Mouse (Mus musculus) neural tube, embryonic 13.5 days (tissue): Measurements from ENCODE around the gene Pdxdc1. TPM values are rescaled to one million over a fixed set of nuclear protein-coding genes. Genes with fewer than 3 reads are reported as not detected.
"Not testable (repeated sequence)": the region's sequence is repeated elsewhere in the genome, so short reads cannot be mapped to it uniquely, and the experiment has no call there.

Experiments
- ATAC-seq: fragments of 200-750 bp; cut with Nextera tagmentation; 2 replicates; pipeline ENCODE4 v1.8.0; 2017; ENCODE audit warnings: low read depth, mild to moderate bottlenecking, moderate TSS enrichment, moderate library complexity
- H3K27ac ChIP-seq: fragments of 300-500 bp; sonication (generic); replicated peaks from 2 replicates; pipeline ENCODE4 v1.5.1; 2015; ENCODE audit warnings: moderate library complexity, mild to moderate bottlenecking, inconsistent platforms
- H3K27me3 ChIP-seq: fragments of 300-500 bp; sonication (generic); 2 replicates; pipeline ENCODE4 v1.6.1; 2015; ENCODE audit warnings: mild to moderate bottlenecking, inconsistent platforms
- H3K36me3 ChIP-seq: fragments of 300-500 bp; sonication (generic); 2 replicates; pipeline ENCODE4 v1.6.1; 2015; ENCODE audit warnings: mild to moderate bottlenecking, inconsistent platforms
- H3K4me1 ChIP-seq: fragments of 300-500 bp; sonication (generic); replicated peaks from 2 replicates; pipeline ENCODE4 v1.6.1; 2015; ENCODE audit warnings: inconsistent platforms
- H3K4me2 ChIP-seq: fragments of 300-500 bp; sonication (generic); 2 replicates; pipeline ENCODE4 v1.6.1; 2015; ENCODE audit warnings: inconsistent platforms, mild to moderate bottlenecking, moderate library complexity
- H3K4me3 ChIP-seq: fragments of 300-500 bp; sonication (generic); 2 replicates; pipeline ENCODE4 v1.5.1; 2015; ENCODE audit warnings: mild to moderate bottlenecking, inconsistent platforms
- H3K9ac ChIP-seq: fragments of 300-500 bp; sonication (generic); 2 replicates; pipeline ENCODE4 v1.6.1; 2015; ENCODE audit warnings: moderate library complexity, mild to moderate bottlenecking, inconsistent platforms
- H3K9me3 ChIP-seq: fragments of 300-500 bp; sonication (generic); 2 replicates; pipeline ENCODE4 v1.6.1; 2016; ENCODE audit warnings: inconsistent platforms
- WGBS: fragments of 180-500 bp; shearing (Covaris S2); methylation state at CpG from one replicate; pipeline ENCODE4 v1.1.7; 2015; 5-methylcytosine and 5-hydroxymethylcytosine counted together
- polyA plus RNA-seq: library from polyadenylated mRNA; unstranded; fragments of >200 nt; fragmentation: Nextera tagmentation; extraction: Ambion mirVana; gene quantifications from 2 replicates; pipeline ENCODE4 v1.2.1, GENCODE M21; 2015

Pdxdc1 gene
- polyA plus RNA-seq = 66.0 and 78.6 TPM in 2 replicates

GRCm38 (mm10) chr16:13902888-13903483 lies at the start of gene Pdxdc1, which contains the start of gene Mpv17l:
Gene Pdxdc1, minus strand, starts transcription at chr16:13903131.
Gene Mpv17l, plus strand, starts transcription at chr16:13903161.
- ATAC-seq = peak; percentile 97
- no peaks in the 10 kb centered on the region for H3K36me3 ChIP-seq
- WGBS = under 1% methylated on average over 34 of the region's 57 CpGs

GRCm38 (mm10) chr16:13951245-13951644 lies 48.3 kb upstream of the Pdxdc1 start:
- Histone ChIP-seq H3K4me1 (no peaks in the 10 kb centered on the region), H3K27ac (no peak overlapping the region), H3K4me2 (no peak overlapping the region), H3K36me3 (no peaks in the 10 kb centered on the region), H3K9me3 (no peaks in the 10 kb centered on the region), H3K9ac (no peak overlapping the region), H3K27me3 (no peaks in the 10 kb centered on the region), H3K4me3 (no peak overlapping the region)
- WGBS = 67% methylated on average over 3 of the region's 3 CpGs
- ATAC-seq = no peak

More at GRCm38 (mm10) chr16:13902888-13903483, at the start of gene Pdxdc1, which contains the start of gene Mpv17l:
- no peaks in the 10 kb centered on the region for H3K27me3 ChIP-seq
- H3K9me3 ChIP-seq = no peaks in the 10 kb centered on the region
- peak within 1 kb of the TSS; percentile 94 for H3K9ac ChIP-seq
- H3K4me3 ChIP-seq = peak within 1 kb of the TSS; percentile 92
- H3K27ac ChIP-seq = peak within 1 kb of the TSS; percentile 92
- peaks cover 19% of the 10 kb centered on the region for H3K4me1 ChIP-seq
- peak within 1 kb of the TSS; percentile 82 for H3K4me2 ChIP-seq

GRCm38 (mm10) chr16:13946306-13946705 lies 43.4 kb upstream of the Pdxdc1 start:
- H3K36me3 ChIP-seq = no peaks in the 10 kb centered on the region
- no peak for ATAC-seq
- peaks cover 3% of the 10 kb centered on the region for H3K4me1 ChIP-seq
- no peak overlapping the region for H3K4me2 ChIP-seq
- H3K9ac ChIP-seq = no peak overlapping the region
- no peak overlapping the region for H3K4me3 ChIP-seq
- WGBS = 97% methylated on average over 1 of the region's 1 CpGs
- H3K27me3 ChIP-seq = peaks cover 8% of the 10 kb centered on the region; the same call in 1 of the 2 replicates
- H3K27ac ChIP-seq = no peak overlapping the region
- no peaks in the 10 kb centered on the region for H3K9me3 ChIP-seq

- H3K4me2 ChIP-seq = no peak overlapping the region
- H3K27ac ChIP-seq = no peak overlapping the region
- no peak overlapping the region for H3K9ac ChIP-seq
- H3K9me3 ChIP-seq = no peaks in the 10 kb centered on the region
- no peaks in the 10 kb centered on the region for H3K36me3 ChIP-seq
- H3K4me1 ChIP-seq = peaks cover 12% of the 10 kb centered on the region
- H3K4me3 ChIP-seq = no peak overlapping the region
- peaks cover 9% of the 10 kb centered on the region; the same call in 1 of the 2 replicates for H3K27me3 ChIP-seq
- 80% methylated on average over 4 of the region's 4 CpGs for WGBS
- no peak for ATAC-seq
These were observed 42.2 kb upstream of the Pdxdc1 start for GRCm38 (mm10) chr16:13945153-13945552.

GRCm38 (mm10) chr16:13944752-13945151 lies 41.8 kb upstream of the Pdxdc1 start:
- Histone ChIP-seq H3K27ac (no peak overlapping the region), H3K4me2 (no peak overlapping the region), H3K9me3 (no peaks in the 10 kb centered on the region), H3K4me3 (no peak overlapping the region), H3K36me3 (no peaks in the 10 kb centered on the region), H3K9ac (no peak overlapping the region), H3K4me1 (peaks cover 14% of the 10 kb centered on the region), H3K27me3 (peaks cover 9% of the 10 kb centered on the region; the same call in 1 of the 2 replicates)
- 91% methylated on average over 5 of the region's 5 CpGs for WGBS
- no peak for ATAC-seq

- Histone ChIP-seq H3K9me3 (no peaks in the 10 kb centered on the region), H3K4me3 (no peak overlapping the region), H3K27me3 (peaks cover 9% of the 10 kb centered on the region; the same call in 1 of the 2 replicates), H3K4me1 (peaks cover 14% of the 10 kb centered on the region), H3K4me2 (no peak overlapping the region), H3K27ac (no peak overlapping the region), H3K36me3 (no peaks in the 10 kb centered on the region), H3K9ac (no peak overlapping the region)
- 62% methylated on average over 4 of the region's 4 CpGs for WGBS
- ATAC-seq = no peak
These were observed 41.2 kb upstream of the Pdxdc1 start for GRCm38 (mm10) chr16:13944178-13944577.

GRCm38 (mm10) chr16:13940847-13941395 lies 38.0 kb upstream of the Pdxdc1 start:
- Histone ChIP-seq H3K27ac (0 out of 2 replicates have a peak overlapping the region, but pooled peaks have one; percentile 3), H3K9ac (peak overlapping the region; percentile 74), H3K27me3 (peaks cover 9% of the 10 kb centered on the region; the same call in 1 of the 2 replicates), H3K4me2 (peak overlapping the region; percentile 87), H3K4me3 (peak overlapping the region; percentile 51), H3K4me1 (peaks cover 14% of the 10 kb centered on the region), H3K9me3 (no peaks in the 10 kb centered on the region), H3K36me3 (no peaks in the 10 kb centered on the region)
- ATAC-seq = peak; percentile 88
- WGBS = 2% methylated on average over 34 of the region's 34 CpGs

- 4% methylated on average over 28 of the region's 28 CpGs for whole genome bisulfite sequencing
- Histone ChIP-seq H3K36me3 (no peaks in the 10 kb centered on the region), H3K9me3 (no peaks in the 10 kb centered on the region), H3K4me1 (peaks cover 14% of the 10 kb centered on the region), H3K27me3 (peaks cover 9% of the 10 kb centered on the region; the same call in 1 of the 2 replicates), H3K9ac (peak overlapping the region; percentile 74), H3K4me2 (peak overlapping the region; percentile 87), H3K27ac (0 out of 2 replicates have a peak overlapping the region, but pooled peaks have one; percentile 3), H3K4me3 (peak overlapping the region; percentile 51)
- peak; percentile 99 for ATAC-seq
These were observed 37.4 kb upstream of the Pdxdc1 start for GRCm38 (mm10) chr16:13940139-13940846.

- no peak for ATAC-seq
- H3K9ac ChIP-seq = no peak overlapping the region
- no peaks in the 10 kb centered on the region for H3K27me3 ChIP-seq
- H3K27ac ChIP-seq = no peak overlapping the region
- peaks cover 8% of the 10 kb centered on the region; the same call in 1 of the 2 replicates for H3K36me3 ChIP-seq
- no peak overlapping the region for H3K4me2 ChIP-seq
- 88% methylated on average over 4 of the region's 4 CpGs for whole genome bisulfite sequencing
- H3K9me3 ChIP-seq = no peaks in the 10 kb centered on the region
- H3K4me1 ChIP-seq = no peaks in the 10 kb centered on the region
- no peak overlapping the region for H3K4me3 ChIP-seq
These were observed 24.6 kb upstream of the Pdxdc1 start for GRCm38 (mm10) chr16:13927456-13928075.

- H3K4me2 ChIP-seq, H3K4me3 ChIP-seq, ATAC-seq, H3K27ac ChIP-seq, H3K9ac ChIP-seq, H3K4me1 ChIP-seq, H3K27me3 ChIP-seq: not testable (repeated sequence)
- 0 out of 2 replicates have a peak, but pooled peaks cover 12% of the 10 kb centered on the region for H3K9me3 ChIP-seq
- WGBS = 93% methylated on average over 5 of the region's 5 CpGs
- H3K36me3 ChIP-seq = peaks cover 12% of the 10 kb centered on the region; the same call in 1 of the 2 replicates
These were observed 20.0 kb upstream of the Pdxdc1 start for GRCm38 (mm10) chr16:13922966-13923365.

- H3K9ac ChIP-seq, ATAC-seq, H3K27me3 ChIP-seq, H3K4me3 ChIP-seq, H3K4me2 ChIP-seq, H3K27ac ChIP-seq, H3K4me1 ChIP-seq: not testable (repeated sequence)
- Histone ChIP-seq H3K36me3 (peaks cover 12% of the 10 kb centered on the region; the same call in 1 of the 2 replicates), H3K9me3 (0 out of 2 replicates have a peak, but pooled peaks cover 16% of the 10 kb centered on the region)
- 95% methylated on average over 3 of the region's 3 CpGs for WGBS
These were observed 19.6 kb upstream of the Pdxdc1 start for GRCm38 (mm10) chr16:13922499-13922898.
